Mouse (Mus musculus): ENCODE results near the gene Crb2. TPM values are rescaled to one million over a fixed set of nuclear protein-coding genes. Genes with fewer than 3 reads are reported as not detected.

Crb2 gene
- total RNA-seq, 2 experiments from 2014 or later, result 6.6 to 8.5 TPM

Other genes starting within 250 kb of the Crb2 start
- gene Strbp, start 72.4 kb upstream of the Crb2 start, total RNA-seq (2021), result 100 to 1,000 TPM; 147 to 161 TPM

Measured in layer of hippocampus, postnatal 14 days (tissue).